Mouse (Mus musculus) embryonic fibroblast, embryonic 13.5 days (primary cell): ENCODE measurements around the gene Gm20388. TPM values are rescaled to one million over a fixed set of nuclear protein-coding genes. Genes with fewer than 3 reads are reported as not detected.

Experiments
- H3K27ac ChIP-seq: 2 replicates; pipeline ENCODE4 v1.5.1; 2012; ENCODE audit warnings: low read length, control low read depth, inconsistent platforms; ENCODE audit not compliant: insufficient read depth
- H3K4me1 ChIP-seq: 2 replicates; pipeline ENCODE4 v1.6.1; 2011; ENCODE audit warnings: low read length; ENCODE audit not compliant: control insufficient read depth, insufficient read depth
- H3K4me3 ChIP-seq: 2 replicates; pipeline ENCODE4 v1.5.1; 2011; ENCODE audit warnings: mild to moderate bottlenecking, control low read depth, low read length; ENCODE audit not compliant: insufficient read depth
- CTCF ChIP-seq: IDR thresholded peaks from 2 replicates; pipeline ENCODE4 v1.5.1; 2011; ENCODE audit warnings: mild to moderate bottlenecking, control low read depth, low read length, moderate library complexity, borderline replicate concordance; ENCODE audit not compliant: insufficient read depth
- POLR2A ChIP-seq: IDR thresholded peaks from 2 replicates; pipeline ENCODE4 v1.6.1; 2011; ENCODE audit warnings: low read depth, mild to moderate bottlenecking, control low read depth, low read length, moderate library complexity
- polyA plus RNA-seq: library from polyadenylated mRNA; stranded (reverse); fragments of >200 nt; gene quantifications from 2 replicates; pipeline ENCODE4 v1.2.4, GENCODE M21; 2011; ENCODE audit warnings: low read depth; ENCODE audit not compliant: missing spikeins, insufficient read length

Gm20388 gene
- polyA plus RNA-seq, 1 experiment = 82.8 TPM

DNA sequence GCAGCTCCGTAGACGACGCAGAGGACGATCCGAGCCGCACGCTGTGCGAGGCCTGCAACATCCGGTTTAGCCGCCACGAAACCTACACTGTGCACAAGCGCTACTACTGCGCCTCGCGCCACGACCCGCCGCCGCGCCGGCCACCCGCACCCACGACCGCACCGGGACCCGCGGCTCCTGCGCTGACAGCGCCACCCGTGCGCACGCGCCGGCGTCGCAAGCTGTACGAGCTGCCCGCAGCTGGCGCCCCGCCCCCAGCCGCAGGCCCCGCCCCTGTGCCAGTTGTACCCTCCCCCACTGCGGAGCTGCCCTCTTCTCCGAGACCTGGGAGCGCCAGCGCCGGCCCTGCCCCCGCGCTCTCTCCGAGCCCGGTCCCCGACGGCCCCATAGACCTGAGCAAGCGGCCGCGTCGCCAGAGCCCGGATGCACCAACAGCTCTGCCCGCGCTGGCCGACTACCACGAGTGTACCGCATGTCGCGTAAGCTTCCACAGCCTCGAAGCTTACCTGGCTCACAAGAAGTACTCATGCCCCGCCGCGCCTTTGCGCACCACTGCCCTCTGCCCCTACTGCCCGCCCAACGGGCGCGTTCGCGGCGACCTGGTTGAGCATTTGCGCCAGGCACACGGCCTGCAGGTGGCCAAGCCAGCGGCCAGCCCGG lies 2425.7 kb downstream of the Gm20388 start:
- Histone ChIP-seq H3K4me1 (no peaks in the 10 kb centered on the region), H3K4me3 (peak overlapping the region; percentile 38), H3K27ac (no peak overlapping the region)
- TF ChIP-seq POLR2A (0 out of 2 replicates have a peak, but pooled peaks have one; percentile 21), CTCF (no peak)

DNA sequence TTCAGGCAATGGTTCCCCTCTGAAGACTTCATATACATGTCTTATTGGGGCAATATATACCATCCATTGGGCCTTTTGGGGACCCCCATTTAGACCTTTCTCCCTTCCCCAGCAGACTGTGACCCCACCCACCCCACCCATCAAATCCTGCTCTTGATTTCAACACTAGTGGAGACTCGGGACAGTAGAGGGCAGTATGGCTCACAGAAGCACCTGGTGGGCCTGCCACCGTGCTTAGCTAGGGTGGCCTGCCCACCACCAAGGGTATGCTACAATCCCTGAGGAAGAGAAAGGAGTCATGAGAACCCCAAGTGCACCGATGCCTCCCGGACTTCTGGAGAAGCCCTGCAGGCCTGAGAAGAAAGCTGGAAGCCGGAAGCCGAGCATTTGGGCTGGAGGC lies 2428.2 kb downstream of the Gm20388 start:
- TF ChIP-seq CTCF (peak; percentile 25; the same call in 1 of the 2 replicates), POLR2A (no peak)
- Histone ChIP-seq H3K4me1 (peaks cover 10% of the 10 kb centered on the region; the same call in 1 of the 2 replicates), H3K27ac (no peak overlapping the region), H3K4me3 (no peak overlapping the region)

DNA sequence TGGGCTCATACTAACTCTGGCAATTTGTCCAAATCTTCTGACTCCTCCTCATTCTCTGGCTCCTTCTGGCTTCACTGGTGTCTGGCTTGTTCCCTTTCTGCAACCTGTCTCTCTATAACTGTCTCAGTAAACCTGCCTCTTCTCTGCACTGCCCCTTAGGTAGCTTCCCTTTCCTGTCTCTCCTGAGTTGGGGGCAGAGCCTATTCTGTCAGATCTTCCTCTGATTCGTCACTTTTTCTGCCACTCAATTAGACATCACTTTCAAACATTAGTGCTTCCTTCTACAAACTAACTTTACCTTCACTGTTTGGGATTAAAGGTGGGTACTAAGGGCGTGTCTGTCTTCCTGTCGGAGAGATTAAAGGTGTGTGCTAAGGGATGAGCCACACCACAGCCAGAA lies 2430.1 kb downstream of the Gm20388 start:
- H3K4me1 ChIP-seq = peaks cover 17% of the 10 kb centered on the region
- H3K27ac ChIP-seq = no peak overlapping the region
- no peak for TF ChIP-seq POLR2A
- TF ChIP-seq CTCF = no peak

DNA sequence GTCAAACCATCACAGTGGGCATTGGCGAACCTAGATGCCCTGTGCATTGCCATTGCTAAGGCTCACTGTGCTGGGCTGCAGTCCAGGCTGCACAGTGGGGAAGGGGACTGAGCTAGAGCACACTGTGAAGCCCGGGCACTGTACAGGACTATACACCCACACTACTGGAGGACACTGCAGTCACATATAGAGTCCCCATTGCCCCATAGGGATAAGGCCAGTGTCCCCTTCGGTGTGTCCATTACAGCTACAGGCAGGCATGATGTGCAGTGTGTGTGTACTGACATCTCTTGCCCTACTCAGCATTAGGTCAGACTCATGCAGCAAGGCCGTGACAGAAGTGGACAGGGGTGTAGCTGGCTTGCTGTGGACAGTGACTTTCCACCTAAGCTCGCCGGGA lies 2431.1 kb downstream of the Gm20388 start:
- TF ChIP-seq POLR2A (no peak), CTCF (no peak)
- Histone ChIP-seq H3K27ac (no peak overlapping the region), H3K4me1 (peaks cover 17% of the 10 kb centered on the region), H3K4me3 (no peak overlapping the region)

More for the DNA sequence above, 2430.1 kb downstream of the Gm20388 start:
- H3K4me3 ChIP-seq = no peak overlapping the region

DNA sequence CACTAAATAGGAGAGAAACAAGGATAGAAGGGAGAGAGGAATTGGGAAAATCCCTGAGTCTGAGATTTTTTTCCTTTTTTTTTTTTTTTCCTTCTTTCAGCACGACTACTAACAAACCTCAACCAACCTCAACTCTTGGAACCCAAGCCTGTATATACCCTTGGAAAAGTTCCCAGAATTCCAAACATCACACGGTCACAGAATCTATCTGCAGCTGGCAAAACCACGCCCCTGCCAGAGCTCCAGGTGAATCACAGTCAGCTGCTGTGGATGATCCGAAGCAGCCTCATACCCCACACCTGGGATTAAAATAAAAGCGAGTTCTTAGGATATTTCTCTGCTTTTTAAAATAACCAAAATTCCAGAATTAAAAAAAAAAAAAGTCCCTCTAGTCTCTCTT lies 2431.7 kb downstream of the Gm20388 start:
- Histone ChIP-seq H3K4me3 (no peak overlapping the region), H3K4me1 (peaks cover 17% of the 10 kb centered on the region), H3K27ac (no peak overlapping the region)
- TF ChIP-seq CTCF (no peak), POLR2A (no peak)

DNA sequence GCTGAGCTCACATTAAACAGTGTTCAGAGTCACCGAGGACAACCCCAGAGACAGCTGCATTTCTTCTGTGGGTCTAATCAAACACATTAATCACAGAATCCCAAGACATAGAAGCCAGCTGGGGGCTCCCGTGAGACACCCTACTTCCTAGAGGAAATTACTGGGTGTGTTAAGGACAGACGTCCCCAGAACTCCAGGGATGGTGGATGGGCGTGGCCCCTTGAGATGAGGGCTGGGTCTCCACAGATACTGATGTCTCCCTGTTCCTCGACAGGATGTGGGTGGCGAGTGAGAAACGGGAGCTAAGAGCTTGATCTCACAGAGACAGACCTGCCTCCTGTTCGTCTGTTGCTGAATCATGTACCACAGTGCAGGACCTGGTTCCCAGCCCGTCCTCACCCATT lies 2432.2 kb downstream of the Gm20388 start:
- Histone ChIP-seq H3K27ac (no peak overlapping the region), H3K4me3 (no peak overlapping the region), H3K4me1 (peaks cover 17% of the 10 kb centered on the region)
- no peak for TF ChIP-seq CTCF
- peak; percentile 36; the same call in 1 of the 2 replicates for TF ChIP-seq POLR2A

DNA sequence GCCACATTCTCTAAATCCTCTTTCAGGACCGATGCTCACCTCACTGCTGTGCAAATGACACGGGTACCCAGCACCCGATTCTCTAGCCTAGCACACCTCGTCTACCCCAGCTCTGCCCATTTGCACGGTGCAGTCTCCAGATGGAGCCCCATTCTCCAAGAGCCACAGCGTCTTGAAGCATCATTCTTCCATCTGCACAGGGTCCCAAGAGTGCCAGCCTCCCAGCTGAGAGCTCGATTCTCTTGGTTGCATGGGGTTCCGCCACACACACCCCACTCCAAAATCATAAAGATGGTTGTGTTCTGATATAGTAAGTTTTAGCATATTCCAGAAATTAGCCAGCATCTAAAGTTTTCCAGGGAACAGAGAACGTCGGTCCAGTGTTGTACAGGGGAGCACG lies 2432.7 kb downstream of the Gm20388 start:
- peaks cover 17% of the 10 kb centered on the region for H3K4me1 ChIP-seq
- H3K4me3 ChIP-seq = no peak overlapping the region
- TF ChIP-seq POLR2A (no peak), CTCF (no peak)
- H3K27ac ChIP-seq = no peak overlapping the region

DNA sequence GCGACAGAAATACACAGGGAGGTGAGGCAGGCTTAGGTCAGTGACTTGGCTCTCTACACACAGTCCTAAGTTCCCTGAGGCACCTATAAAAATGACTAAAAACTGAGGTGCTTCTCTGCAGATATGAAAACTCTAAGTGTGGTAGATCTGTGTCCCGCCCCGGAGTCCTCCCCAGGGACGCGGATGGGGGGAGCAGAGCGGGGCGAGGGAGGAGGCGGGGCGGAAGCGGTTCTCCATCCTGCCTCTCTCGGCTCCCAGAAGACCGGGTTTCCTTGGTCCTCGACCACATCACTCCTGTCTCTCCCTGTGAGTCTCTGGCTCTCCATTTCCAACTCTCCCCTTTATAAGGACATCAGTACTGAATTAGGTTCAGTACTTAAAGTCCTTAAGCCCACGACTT lies 2433.1 kb downstream of the Gm20388 start:
- TF ChIP-seq POLR2A (peak; percentile 51), CTCF (no peak)
- no peak overlapping the region for H3K4me3 ChIP-seq

DNA sequence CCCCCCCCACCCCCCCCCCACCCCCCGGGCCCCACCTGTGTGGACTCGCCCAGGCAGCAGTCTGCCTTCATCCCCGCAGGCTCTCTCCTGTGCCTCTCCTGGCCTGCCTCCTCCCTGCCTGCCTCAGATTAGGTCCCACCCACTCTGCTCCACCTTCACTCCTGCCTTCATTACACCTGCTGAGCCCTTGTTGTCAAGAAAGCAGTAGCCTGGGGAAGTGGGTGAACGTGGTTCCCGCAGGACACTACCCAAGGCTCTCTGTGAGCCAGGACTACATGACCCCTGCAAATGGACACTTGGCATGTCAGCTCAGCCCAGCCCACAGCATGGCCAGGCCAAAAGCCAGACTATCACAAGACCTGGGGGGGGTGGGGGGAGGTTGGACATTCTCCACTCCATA lies 2433.6 kb downstream of the Gm20388 start:
- H3K4me3 ChIP-seq = no peak overlapping the region
- no peak for TF ChIP-seq CTCF
- no peak for TF ChIP-seq POLR2A

More for the DNA sequence above, 2433.1 kb downstream of the Gm20388 start:
- H3K27ac ChIP-seq = no peak overlapping the region
- peaks cover 17% of the 10 kb centered on the region for H3K4me1 ChIP-seq

More for the DNA sequence above, 2433.6 kb downstream of the Gm20388 start:
- peaks cover 17% of the 10 kb centered on the region for H3K4me1 ChIP-seq
- H3K27ac ChIP-seq = no peak overlapping the region
